Mouse (Mus musculus) MN1 (cell line): ENCODE measurements at regions not wholly inside any gene's neighbourhood (a gene's known extent, or its start where the extent isn't known, plus 50 kb on each side); places are given as distances from the start of the nearest gene placed in this dataset.
"Not testable (repeated sequence)": the region's sequence is repeated elsewhere in the genome, so short reads cannot be mapped to it uniquely, and the experiment has no call there.

ENCODE experiments used
- DNase-seq: peaks from one replicate; pipeline ENCODE4 v3.0.0-alpha.2; 2016; ENCODE audit warnings: low spot score

DNA sequence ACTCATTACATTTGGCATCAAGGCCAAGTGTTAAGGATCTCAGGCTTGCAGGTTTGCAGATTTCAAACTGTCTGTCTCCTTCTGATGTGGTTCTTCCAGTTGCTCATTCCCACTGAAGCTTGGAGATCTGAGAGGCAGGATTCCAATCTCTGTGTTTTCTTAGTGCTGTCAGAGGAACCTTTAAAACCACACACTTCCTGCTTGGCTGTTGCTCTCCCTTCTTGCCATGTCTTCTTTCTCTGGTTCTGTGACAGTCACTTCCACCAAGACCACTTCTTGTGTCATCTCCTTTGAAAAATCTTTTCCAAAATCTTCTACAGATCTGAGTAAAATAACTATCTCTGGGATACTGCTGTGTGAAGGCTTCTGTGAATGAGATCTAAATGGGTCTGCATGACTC, 117.3 kb downstream of the Gm5426 start:
- DNase-seq = no peak

DNA sequence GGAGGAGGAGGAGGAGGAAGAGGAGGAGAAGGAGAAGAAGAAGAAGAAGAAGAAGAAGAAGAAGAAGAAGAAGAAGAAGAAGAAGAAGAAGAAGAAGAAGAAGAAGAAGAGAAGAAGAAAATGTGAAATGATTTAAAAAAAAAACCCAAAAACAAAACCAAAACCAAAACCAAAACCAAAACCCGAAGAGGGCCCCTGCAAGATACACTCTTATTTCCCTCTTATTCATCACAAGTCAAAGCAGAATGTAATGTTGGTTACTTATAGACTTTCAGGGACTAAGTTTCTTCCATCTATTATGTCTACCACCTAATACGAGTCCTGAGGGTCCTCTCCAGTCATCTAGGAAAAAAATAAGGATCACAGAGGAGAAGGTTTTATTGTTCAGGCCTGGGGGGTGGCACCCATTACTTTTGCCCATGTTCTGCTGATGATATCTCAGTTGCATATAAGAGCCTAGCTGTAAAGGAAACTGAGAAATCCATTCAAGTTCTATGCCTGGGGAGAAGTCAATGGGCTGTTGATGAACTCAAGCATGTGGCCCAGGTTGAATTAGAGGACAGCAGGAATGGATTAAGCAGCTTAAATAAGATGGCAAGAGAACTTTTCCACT, 118.0 kb downstream of the Gm5426 start:
- DNase-seq = no peak

DNA sequence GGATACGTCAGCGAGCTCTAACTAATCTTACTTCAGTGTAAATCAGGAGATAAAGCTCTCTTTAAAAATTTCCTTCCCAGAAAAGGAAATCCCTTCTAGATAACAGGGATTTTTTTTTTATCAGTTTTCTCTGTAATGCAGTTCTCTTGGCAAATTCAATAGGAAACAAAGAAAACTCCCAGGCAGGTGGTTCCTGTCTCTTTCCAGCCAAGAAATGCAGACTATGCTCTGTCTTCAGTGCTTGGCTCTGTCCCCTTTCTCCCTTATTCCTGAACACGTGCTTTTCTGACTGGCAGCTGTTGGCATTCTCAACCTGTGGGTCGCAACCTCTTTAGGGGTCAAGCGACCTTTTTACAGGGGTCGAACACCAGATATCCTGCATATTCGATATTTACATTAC, 121.5 kb downstream of the Gm5426 start:
- no peak for DNase-seq

DNA sequence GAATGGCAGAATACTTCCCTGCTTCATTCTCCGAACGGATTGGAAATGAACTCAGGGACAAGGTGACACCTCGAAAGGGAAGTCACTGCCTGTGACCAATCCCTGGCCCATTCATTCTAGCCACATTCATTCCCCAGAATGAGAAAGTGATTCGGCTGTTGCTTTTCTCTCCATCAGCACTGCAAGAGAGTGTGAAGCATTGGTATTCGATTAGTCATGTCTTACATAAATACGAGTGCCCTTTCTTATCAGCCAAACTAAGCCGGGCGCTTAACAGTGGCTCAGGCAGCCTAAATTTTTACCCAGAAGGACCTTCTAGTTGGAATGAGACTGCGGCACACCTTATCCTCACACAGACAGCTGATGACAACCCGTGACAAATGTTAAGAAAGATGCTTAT, 122.8 kb downstream of the Gm5426 start:
- no peak for DNase-seq

DNA sequence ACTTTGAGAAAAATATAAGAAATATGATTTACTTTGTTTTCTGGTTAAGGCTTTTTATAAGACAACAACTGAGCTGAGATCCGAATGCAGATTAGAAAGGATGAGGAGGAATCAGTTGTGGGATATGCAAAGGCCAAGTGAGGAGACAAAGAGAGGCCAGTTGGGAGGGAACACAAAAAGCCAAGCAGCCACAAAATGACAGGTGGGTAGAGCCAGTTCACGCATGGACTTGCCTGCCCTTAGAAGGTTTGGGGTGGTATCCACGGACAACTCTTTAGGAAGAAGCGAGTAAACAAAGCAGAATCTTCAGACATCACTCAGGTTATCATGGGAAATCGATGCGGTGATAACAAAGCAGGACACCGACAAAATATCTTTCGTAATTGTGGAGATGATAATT, 123.2 kb downstream of the Gm5426 start:
- DNase-seq = no peak

DNA sequence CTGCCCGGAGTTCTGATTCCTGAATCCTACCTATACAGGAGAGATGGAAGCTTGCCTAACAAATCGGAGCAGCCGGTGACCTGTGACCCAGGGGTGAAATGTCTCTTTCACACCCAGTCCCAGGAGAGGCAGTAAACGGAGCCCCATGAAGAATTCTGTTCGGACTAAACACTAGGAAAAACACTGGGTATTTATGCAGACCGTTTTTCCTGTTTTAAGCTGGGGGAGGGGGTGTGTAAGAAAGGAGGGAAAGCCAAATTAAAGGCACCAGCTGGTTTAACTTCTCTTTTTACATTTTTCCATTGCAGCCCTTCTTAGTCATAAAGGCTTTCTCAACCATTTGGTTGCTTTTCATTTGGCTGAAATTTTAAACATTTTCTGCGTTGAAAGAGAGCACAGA, 127.1 kb downstream of the Gm5426 start:
- DNase-seq = no peak

DNA sequence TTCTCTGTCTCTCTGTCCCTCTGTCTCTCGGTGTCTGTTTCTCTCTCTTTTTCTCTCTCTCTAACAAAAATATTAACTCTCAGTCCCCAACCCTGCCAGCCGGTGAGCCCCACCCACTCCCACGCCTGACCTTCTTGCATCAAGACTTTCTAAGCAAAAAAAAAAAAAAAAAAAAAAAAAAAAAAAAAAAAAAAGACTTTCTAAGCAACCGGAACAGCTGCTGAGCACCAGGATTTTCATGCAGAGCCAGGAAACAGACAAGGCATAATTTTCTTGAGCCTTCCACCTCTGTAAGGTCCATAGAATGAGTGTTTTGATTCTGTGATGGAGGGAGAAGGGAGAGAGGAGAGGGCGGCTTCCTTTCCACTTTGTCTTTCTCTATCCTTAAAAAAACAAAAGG, 128.0 kb downstream of the Gm5426 start:
- DNase-seq = no peak

DNA sequence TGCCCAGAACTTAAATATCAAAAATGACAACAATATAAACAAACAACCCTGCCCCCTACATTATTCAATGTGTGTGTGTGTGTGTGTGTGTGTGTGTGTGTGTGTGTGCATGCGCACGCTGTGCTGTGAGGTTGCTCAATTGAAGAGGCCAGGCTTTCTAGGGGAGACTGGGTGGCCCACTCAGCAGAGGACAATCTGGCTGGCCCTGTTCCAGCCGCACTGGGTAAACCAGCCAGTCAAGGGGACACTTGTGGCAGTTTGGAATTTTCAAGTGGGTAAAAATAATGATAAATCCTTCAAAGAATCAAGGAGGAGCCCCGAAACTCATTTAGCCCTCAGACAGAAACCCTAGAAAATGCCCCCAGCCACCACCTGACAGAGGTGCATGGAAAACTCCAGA, 128.5 kb downstream of the Gm5426 start:
- no peak for DNase-seq

DNA sequence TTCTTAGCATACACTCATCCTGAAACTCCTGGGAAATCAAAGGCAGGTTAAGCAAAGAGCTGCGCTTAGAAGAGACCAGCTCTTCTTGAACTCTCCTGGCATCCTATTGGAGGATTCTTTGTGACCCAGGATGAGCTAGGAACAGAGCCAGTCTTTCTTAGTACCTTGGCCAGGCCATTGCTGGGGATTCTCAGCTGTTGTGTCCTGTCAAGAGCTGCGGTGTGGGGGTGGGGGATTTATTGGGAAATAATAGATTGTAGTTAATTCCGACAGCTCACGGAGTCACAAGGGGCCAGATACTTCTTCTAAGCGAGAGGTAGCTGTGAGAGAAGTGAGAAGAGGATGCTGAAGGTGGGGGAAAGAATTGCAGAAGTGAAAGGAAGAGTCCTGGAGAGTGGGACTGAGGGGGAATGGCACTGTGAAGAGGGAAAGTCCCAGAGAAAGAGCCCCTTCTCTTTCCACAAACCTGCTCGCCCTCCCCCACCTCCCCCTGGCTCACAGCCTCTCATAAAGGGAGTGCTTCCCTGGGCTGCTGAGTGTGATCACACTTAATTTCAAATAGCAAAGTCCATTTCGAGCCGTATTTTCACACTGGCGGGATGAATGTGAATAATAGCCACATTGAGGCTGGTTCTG, 129.8 kb downstream of the Gm5426 start:
- DNase-seq = no peak

DNA sequence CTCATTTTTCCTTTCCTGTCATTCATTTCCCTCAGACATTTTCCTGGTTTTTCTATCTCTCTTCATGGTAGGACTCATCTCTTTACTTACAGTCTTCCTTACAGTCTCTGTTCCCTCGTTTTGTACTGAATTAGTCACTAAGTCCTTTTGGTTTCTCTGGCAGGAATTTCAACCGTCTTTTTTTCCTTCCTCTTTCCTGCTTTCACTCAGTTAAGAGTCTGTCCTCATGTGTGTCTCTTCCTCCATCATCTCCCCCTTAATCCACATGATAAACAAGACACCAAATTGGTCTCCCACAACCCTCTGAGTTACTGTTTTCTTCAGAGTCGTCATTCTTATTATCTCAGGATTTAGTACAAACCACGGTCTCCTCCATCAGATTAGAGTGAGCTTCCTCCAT, 131.2 kb downstream of the Gm5426 start:
- no peak for DNase-seq

DNA sequence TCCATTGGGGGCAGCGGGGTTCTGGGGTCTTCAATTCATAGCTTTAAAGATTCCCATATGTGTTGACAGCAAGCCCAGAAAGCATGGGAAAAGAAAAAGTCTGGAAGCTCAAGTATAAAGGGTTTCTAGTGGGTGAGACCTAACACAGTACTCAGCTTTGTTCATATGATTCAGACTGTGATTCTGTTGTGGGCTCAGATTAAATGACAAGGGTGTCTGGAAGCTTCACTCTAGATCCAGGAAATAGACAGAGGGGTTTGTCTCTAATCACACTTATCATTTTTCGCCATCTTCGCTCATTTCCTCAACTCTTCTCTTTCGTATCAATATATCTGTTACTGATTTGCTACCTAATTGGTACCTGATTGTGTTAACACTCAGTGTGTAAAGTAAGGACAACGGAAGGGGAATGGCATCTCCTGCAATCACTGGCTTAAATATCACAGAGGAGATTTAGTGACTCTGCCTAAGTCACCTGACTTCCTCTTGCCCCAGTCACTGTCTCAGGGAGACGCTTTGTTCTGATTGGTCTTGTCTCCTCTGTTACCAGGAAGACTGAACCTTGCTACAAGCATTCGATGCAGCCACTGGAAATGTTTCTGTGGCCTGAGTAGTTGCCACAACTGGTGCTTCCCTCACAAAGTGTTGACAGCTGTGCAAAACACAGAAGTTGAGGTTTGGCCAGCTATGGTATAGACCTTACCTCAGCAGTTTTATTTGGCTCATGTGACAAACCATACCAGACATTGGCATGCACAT, 137.4 kb downstream of the Gm5426 start:
- no peak for DNase-seq

DNA sequence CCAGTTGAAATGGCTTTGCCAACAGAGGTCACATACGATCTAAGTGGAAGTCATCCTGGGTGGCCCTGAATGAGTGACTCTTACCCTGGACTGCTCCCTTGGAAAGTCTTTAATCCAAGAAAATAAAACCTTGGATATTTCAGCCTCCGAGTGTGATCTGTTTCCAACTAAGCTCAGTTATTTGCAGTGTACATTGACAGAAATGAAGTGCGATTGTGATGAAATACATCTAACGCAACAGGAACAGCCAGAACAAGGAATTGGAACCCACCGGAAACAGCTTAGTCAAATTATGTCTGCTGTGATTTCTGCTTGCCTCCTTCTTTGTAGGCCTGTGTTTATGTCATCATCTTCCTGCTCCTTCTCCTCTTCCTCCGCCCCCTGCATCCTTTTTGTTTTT, 143.7 kb downstream of the Gm5426 start:
- no peak for DNase-seq

DNA sequence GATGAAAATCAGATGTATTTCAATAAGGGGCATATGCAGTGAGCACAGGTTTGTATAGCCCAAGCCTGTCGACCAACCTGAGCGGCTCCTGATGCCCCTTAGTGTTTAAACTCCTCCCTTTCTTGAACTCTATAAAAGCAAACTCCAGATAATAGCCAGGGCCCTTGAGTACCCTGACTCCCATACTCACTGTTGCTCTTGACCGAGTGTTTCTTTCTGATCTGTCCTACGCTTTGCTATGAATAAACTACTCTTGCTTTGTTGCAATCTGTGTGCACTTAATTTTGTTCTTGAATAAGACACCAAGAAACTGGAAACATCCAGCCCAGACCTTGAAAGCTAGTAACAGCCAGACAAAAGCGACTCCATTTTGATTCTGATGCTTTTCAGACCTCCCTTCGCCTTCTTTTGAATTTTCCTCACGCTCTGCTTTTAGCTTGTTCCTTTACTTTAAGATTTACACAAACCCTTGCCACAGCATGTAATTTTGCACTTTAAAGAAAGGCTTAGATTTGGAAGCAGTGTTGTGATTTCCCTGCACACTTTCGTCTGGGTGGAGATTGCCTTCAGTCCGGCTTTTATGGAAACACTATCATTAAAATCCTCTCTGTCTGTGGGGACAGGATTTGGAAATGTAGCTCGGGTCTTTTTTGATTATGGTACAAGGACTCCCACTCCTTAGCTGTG, 149.1 kb downstream of the Gm5426 start:
- no peak for DNase-seq

DNA sequence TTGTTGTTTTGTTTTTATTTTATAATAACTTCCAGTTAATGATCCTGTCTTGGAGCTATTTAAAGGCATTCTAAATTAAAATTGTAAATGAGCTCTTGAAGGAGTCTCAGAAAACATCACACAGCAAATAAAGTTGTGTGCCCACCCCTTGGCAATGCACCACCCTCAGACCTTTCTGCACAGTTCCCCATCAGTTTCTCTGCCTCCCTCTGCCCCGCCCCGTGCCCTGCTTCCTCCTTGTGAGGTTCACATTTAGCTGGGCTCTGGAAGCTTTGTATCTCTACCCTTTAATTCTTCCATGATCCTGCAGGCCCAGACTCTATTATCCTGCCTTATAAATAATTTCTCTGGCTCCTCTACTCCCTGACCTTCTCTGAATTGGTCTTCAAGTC, 149.7 kb downstream of the Gm5426 start:
- DNase-seq = no peak

DNA sequence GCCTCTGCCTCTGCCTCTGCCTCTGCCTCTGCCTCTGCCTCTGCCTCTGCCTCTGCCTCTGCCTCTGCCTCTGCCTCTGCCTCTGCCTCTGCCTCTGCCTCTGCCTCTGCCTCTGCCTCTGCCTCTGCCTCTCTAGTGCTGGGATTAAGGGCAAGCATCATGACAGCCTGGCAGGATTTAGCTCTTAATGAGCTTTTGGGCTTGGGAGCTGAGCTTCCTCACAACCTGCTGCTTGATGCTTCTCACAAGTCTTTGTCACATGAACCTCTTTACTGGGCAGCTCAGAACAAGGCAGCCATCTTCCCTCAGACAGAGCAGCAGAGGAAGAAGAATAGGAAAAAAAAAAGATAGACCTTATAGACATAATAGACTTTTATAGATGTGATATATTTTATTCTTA, 152.6 kb downstream of the Gm5426 start:
- DNase-seq = not testable (repeated sequence)

DNA sequence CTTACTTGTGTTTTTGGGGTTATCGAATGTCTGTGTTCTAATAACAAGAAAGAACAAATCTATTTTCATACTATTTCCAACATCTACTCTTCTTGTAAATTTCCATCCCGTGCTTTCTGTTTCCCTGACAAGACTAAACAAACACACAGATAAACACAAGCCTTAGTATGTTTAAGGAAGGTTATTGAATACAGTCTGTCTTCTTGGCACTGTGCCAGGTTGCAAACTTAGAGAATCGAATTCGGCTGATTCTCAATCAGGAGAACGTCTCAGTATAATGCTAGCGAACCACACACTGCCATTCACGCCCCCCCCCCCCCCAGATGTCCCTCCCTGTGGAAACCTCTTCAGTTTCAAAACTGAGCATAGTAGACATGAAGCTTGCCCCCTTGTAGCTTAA, 157.2 kb downstream of the Gm5426 start:
- peak; percentile 15 for DNase-seq

DNA sequence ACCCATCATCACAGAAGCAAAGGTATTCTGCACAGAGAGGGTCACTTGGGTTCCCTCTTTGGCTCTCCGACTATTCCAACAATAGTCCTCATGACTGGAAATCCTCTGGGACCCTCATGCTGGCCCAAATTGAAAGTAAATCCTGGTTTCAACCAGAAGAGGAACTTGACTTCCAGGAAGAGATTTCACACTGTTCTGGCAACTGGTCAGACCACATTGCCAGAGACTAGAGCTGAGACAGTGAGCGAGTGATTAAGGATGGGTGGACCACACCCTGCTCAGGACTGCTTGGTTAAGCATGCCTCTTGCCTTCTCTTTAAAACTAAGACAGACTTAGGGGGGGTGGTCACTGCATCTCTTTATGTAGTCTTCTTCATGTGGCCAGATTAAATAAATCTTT, 158.3 kb downstream of the Gm5426 start:
- no peak for DNase-seq

DNA sequence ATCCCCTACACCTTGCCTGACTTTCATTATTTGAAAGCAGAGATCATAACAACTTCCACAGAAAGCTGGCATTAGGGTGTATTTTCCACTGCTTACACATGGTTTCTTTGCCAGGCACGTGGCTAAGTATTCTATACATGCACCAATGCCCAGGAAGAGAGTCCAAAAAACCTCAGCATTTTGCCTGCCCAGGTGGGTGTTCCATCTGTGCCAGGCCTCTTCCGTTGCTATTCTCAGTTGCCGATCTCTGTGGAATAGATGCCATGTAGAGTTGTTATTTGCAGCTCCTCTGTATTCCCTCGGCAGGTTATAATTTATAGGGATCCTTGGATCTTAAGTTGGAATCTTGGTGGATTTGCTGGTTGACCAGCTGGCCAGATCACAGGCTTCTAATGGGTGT, 161.3 kb downstream of the Gm5426 start:
- no peak for DNase-seq

DNA sequence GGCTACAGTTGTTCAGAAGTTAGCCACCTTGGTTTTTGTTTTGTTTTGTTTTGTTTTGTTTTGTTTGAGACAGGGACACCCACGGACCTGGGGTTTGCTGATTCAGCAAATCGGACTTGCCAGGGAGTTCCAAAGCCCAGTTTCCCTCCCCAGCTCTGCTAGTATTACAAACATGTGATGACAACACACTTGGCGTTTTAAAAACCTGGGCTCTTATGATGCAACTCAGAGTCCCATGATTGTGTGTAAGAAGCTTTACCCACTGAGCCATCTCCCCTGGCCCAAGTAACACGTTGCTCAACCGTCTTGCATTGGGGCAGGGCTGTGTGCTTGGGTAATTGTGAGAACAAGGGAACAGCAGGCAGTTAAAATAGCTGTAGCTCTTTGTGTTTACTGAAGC, 162.2 kb downstream of the Gm5426 start:
- DNase-seq = no peak

DNA sequence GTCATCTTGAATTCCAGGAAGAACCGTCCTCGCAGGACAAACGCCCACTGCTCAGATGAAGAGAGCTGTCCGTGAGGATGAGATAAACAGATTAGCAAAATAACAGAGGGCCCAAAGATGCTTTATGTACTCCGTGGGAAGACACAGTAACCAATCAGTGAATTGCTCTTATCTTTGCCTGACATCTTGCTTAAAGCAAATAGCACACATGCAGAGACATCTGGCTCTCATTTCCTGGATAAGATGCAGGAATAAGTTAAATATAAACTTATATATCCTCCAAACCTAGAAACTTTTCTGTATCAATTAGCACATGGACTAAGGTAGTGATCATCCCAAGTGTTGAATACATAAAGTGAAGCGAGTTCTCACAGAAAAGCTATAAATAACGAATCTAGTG, 169.3 kb downstream of the Gm5426 start:
- DNase-seq = no peak

DNA sequence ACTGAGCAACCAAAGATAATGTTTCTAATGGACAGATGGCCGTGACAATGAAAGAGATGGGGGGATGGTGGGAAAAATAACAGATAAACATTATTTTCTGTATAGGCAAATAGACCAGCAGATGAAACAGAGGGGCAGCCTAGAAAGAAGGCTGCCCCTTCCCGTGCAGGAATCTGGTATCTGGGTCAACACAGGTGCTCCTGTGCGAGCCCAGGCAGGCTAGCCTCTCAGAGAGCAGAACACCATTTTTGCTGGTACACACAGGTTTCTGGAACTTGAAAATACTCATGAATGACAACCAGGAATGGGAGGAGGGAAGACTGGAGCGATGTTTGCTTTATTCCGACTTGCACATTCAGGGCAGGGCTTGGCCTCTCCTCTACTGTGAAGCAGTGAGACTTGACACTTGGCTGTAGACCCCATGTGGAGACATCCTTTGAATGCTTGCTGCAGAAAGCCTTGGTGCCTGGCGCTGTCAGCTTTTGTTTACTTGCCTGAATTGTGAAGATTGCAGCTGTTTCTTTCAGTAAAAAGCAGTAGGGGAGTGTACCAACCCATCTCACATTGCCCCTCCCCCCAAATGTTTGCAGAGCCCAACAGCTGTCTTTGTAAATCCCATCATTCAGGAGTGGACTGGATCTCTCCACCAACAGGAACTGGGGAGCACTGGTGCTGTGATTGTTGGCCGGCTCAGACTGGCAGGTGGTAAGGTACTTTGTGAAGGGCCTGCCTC, 172.5 kb downstream of the Gm5426 start:
- no peak for DNase-seq

DNA sequence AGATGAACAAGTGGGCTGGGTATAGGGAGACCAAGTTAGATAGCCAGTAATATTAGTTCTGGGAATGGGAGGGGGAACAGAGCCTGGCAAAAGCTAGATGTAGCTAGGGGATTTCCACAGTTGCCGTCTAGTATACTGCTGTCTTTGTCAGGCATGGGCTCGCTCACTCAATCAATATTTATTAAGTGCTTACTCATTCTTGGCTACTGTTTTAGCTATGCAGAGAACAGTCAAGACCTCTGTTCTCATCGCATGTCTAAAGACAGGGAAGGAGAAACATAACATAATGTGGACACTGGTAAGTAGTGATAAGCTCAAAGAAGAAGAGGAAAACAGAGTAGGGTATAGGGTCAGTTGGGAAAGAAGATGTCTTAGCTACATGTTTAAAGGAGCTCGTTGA, 173.4 kb downstream of the Gm5426 start:
- DNase-seq = no peak
